Mouse (Mus musculus): ENCODE data around the gene Rhox2g. TPM values are rescaled to one million over a fixed set of nuclear protein-coding genes. Genes with fewer than 3 reads are reported as not detected.
"Not testable (repeated sequence)": the region's sequence is repeated elsewhere in the genome, so short reads cannot be mapped to it uniquely, and the experiment has no call there.

The Rhox2g gene
- total RNA-seq (2014; rRNA removed) (not detected in 2 replicates), polyA plus RNA-seq (2015; fragmentation: Nextera tagmentation; extraction: Ambion mirVana) (not detected in 2 replicates)

- H3K36me3 ChIP-seq (ENCODE audit: insufficient read depth, low read length); H3K4me3 ChIP-seq (ENCODE audit: low read length); H3K4me2 ChIP-seq (ENCODE audit: low read depth, low read length); DNase-seq (ENCODE audit: low spot score); H3K4me1 ChIP-seq (ENCODE audit: insufficient read depth, low read length); H3K27me3 ChIP-seq (ENCODE audit: insufficient read depth, low read length); H3K27ac ChIP-seq; ATAC-seq; H3K9me3 ChIP-seq (ENCODE audit: low read length); H3K9ac ChIP-seq (replicated peaks; ENCODE audit: low read length): not testable (repeated sequence)
- WGBS = 93% methylated on average over 6 of the region's 6 CpGs
Measured at GRCm38 (mm10) chrX:37643370-37643769, at the start of gene Rhox2g. Rhox2g (minus strand) TSS chrX:37643470.

GRCm38 (mm10) chrX:37692261-37692660 is 49.0 kb upstream of the Rhox2g start:
- TF ChIP-seq CTCF (IDR thresholded peaks at IDR 0.05; ENCODE audit: low read depth) = no peak
- Histone ChIP-seq H3K4me1 (ENCODE audit: insufficient read depth, low read length) (no peaks in the 10 kb centered on the region), H3K9ac (replicated peaks; ENCODE audit: low read length) (no peak overlapping the region), H3K27me3 (ENCODE audit: insufficient read depth, low read length) (no peaks in the 10 kb centered on the region), H3K4me3 (ENCODE audit: low read length) (no peak overlapping the region), H3K36me3 (ENCODE audit: insufficient read depth, low read length) (no peaks in the 10 kb centered on the region), H3K9me3 (ENCODE audit: low read length) (no peaks in the 10 kb centered on the region), H3K4me2 (ENCODE audit: low read depth, low read length) (no peak overlapping the region), H3K27ac (no peak overlapping the region)
- no peak for ATAC-seq
- 71% methylated on average over 2 of the region's 2 CpGs for WGBS
- no peak for DNase-seq (ENCODE audit: low spot score)

GRCm38 (mm10) chrX:37683031-37683715 is 39.9 kb upstream of the Rhox2g start:
- Histone ChIP-seq H3K4me2 (ENCODE audit: low read depth, low read length) (no peak overlapping the region), H3K4me1 (ENCODE audit: insufficient read depth, low read length) (no peaks in the 10 kb centered on the region), H3K9me3 (ENCODE audit: low read length) (no peaks in the 10 kb centered on the region), H3K27ac (no peak overlapping the region), H3K9ac (replicated peaks; ENCODE audit: low read length) (no peak overlapping the region), H3K36me3 (ENCODE audit: insufficient read depth, low read length) (no peaks in the 10 kb centered on the region), H3K27me3 (ENCODE audit: insufficient read depth, low read length) (no peaks in the 10 kb centered on the region), H3K4me3 (ENCODE audit: low read length) (no peak overlapping the region)
- DNase-seq (ENCODE audit: low spot score) = no peak
- ATAC-seq = no peak
- WGBS = 82% methylated on average over 24 of the region's 24 CpGs
- no peak for TF ChIP-seq CTCF (IDR thresholded peaks at IDR 0.05; ENCODE audit: low read depth)

DNA sequence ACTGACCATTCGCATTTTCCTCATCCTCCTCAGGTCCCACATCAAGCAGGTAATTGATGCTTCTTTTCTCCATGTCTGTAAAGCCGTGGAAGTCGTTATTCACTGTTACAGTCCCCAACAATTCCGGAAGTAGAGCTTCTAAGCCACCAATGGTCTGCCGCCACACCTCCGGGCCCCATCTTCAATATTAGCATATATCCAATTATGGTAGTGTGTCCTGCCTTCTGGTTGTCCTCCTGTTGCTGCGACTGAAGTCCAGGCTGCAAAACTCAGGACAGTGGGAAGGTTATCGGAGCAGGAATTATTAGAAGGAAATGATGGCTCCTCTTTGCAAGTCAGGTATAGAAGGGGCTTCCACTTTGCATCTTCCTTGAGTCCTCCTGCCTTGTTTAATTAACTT is 29.9 kb upstream of the Rhox2g start, which contains the start of gene Rhox2h:
Gene Rhox2h, minus strand, starts transcription at position 101 of the 400 bp plus-strand sequence.
- not testable (repeated sequence) for H3K27ac ChIP-seq; DNase-seq (ENCODE audit: low spot score); ATAC-seq; H3K36me3 ChIP-seq (ENCODE audit: insufficient read depth, low read length); H3K27me3 ChIP-seq (ENCODE audit: insufficient read depth, low read length); H3K9ac ChIP-seq (replicated peaks; ENCODE audit: low read length); H3K4me3 ChIP-seq (ENCODE audit: low read length); H3K4me2 ChIP-seq (ENCODE audit: low read depth, low read length); H3K9me3 ChIP-seq (ENCODE audit: low read length); H3K4me1 ChIP-seq (ENCODE audit: insufficient read depth, low read length)
- WGBS = 91% methylated on average over 8 of the region's 8 CpGs

DNA sequence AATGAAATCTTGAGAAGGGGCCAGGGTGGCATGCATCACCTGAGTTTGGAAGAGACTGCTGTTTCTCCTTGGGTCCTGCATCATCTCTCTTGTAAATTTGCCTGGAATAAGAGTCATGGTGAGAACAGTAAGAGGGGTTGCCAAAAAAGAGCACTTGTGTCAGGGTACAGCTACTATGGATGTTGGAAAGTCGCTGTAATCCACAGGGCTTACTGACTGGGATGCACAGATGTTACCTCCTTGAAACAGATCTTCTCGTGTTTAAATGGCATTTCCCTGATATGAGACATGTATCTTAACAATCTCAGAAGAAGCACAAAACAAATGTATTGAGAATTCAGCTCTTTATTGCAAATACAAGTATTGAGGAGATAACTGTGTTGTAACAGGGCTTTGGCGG is 25.4 kb upstream of the Rhox2g start, which contains the start of gene Rhox3h:
Gene Rhox3h, minus strand, starts transcription at position 101 of the 400 bp plus-strand sequence.
- H3K4me2 ChIP-seq (ENCODE audit: low read depth, low read length); ATAC-seq: not testable (repeated sequence)
- 92% methylated on average over 1 of the region's 3 CpGs for WGBS

DNA sequence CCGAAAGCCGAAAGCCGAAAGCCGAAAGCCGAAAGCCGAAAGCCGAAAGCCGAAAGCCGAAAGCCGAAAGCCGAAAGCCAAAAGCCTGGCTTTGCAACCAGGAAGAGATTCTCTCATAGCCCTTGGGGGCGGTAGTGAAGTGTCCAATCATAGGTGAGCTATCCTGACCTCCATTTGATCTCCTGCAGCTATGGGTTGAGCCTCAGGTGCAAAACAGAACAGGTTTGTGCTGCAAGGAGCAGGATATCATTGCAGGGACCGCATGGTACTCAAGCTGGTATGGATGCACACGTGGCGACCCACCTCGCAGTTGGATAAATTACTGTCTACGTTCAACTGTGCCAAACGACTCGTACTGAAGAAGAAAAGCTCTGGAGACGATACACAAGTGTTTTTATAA is 8.0 kb upstream of the Rhox2g start, which contains the start of gene Rhox4g:
Gene Rhox4g, minus strand, starts transcription at position 101 of the 400 bp plus-strand sequence.
- not testable (repeated sequence) for H3K36me3 ChIP-seq (ENCODE audit: insufficient read depth, low read length); H3K4me1 ChIP-seq (ENCODE audit: insufficient read depth, low read length); H3K4me2 ChIP-seq (ENCODE audit: low read depth, low read length); H3K9ac ChIP-seq (replicated peaks; ENCODE audit: low read length); ATAC-seq; H3K27me3 ChIP-seq (ENCODE audit: insufficient read depth, low read length); H3K4me3 ChIP-seq (ENCODE audit: low read length); H3K9me3 ChIP-seq (ENCODE audit: low read length); DNase-seq (ENCODE audit: low spot score); H3K27ac ChIP-seq
- WGBS = 94% methylated on average over 16 of the region's 20 CpGs

More for the DNA sequence above, 25.4 kb upstream of the Rhox2g start, which contains the start of gene Rhox3h:
- not testable (repeated sequence) for H3K4me3 ChIP-seq (ENCODE audit: low read length); H3K36me3 ChIP-seq (ENCODE audit: insufficient read depth, low read length); H3K9ac ChIP-seq (replicated peaks; ENCODE audit: low read length); DNase-seq (ENCODE audit: low spot score); H3K4me1 ChIP-seq (ENCODE audit: insufficient read depth, low read length); H3K27ac ChIP-seq; H3K9me3 ChIP-seq (ENCODE audit: low read length); H3K27me3 ChIP-seq (ENCODE audit: insufficient read depth, low read length)

- H3K27me3 ChIP-seq (ENCODE audit: insufficient read depth, low read length); H3K27ac ChIP-seq; DNase-seq (ENCODE audit: low spot score); H3K9me3 ChIP-seq (ENCODE audit: low read length); H3K36me3 ChIP-seq (ENCODE audit: insufficient read depth, low read length); H3K9ac ChIP-seq (replicated peaks; ENCODE audit: low read length); H3K4me1 ChIP-seq (ENCODE audit: insufficient read depth, low read length); ATAC-seq; H3K4me3 ChIP-seq (ENCODE audit: low read length); H3K4me2 ChIP-seq (ENCODE audit: low read depth, low read length): not testable (repeated sequence)
- WGBS = 84% methylated on average over 2 of the region's 2 CpGs
Measured at GRCm38 (mm10) chrX:37628512-37628911, 14.8 kb downstream of the Rhox2g start, which contains the start of gene Rhox3g. Rhox3g (minus strand) TSS chrX:37628612.

- WGBS = 94% methylated on average over 15 of the region's 19 CpGs
- H3K4me2 ChIP-seq (ENCODE audit: low read depth, low read length); H3K9me3 ChIP-seq (ENCODE audit: low read length); ATAC-seq; DNase-seq (ENCODE audit: low spot score); H3K4me3 ChIP-seq (ENCODE audit: low read length); H3K36me3 ChIP-seq (ENCODE audit: insufficient read depth, low read length); H3K9ac ChIP-seq (replicated peaks; ENCODE audit: low read length); H3K4me1 ChIP-seq (ENCODE audit: insufficient read depth, low read length); H3K27me3 ChIP-seq (ENCODE audit: insufficient read depth, low read length); H3K27ac ChIP-seq: not testable (repeated sequence)
Measured at GRCm38 (mm10) chrX:37607604-37608003, 35.7 kb downstream of the Rhox2g start, which contains the start of gene Rhox4f. Rhox4f (minus strand) TSS chrX:37607704.

Data from hindbrain, postnatal 0 days (tissue).